Mouse (Mus musculus): ENCODE data around the gene Caln1. TPM values are rescaled to one million over a fixed set of nuclear protein-coding genes. Genes with fewer than 3 reads are reported as not detected.

Caln1 gene
- total and polyA plus RNA-seq, 2 experiments from 2014 or later: 46.4 to 50.2 TPM

DNA sequence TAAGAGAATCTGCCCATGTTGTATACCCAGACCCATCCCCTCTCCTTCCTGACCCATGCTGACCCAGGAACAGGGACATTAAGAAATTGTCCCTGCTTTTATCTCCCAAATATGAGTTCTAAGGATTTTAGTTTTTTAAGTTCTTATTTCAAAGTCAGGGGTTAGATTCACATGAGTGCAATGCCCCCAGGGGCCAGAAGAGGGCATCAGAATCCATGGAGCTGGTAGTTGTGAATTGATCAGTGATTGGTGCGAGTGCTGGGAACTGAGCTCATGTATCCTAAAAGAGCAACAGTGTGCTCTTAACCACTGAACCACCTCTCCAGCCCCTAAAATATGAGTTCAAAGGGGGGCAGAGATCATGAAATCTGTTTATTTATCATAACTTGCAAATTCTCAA lies 500.6 kb downstream of the Caln1 start:
- no peaks in the 10 kb centered on the region for H3K4me1 ChIP-seq (ENCODE audit: insufficient read depth, low read length)
- no peak overlapping the region for H3K27ac ChIP-seq (ENCODE audit: low read depth, low read length)
- ATAC-seq (ENCODE audit: low FRiP score) (no peak), DNase-seq (ENCODE audit: low spot score) (no peak)
- H3K4me3 ChIP-seq (ENCODE audit: low read depth, low read length): no peak overlapping the region
- H3K27me3 ChIP-seq (ENCODE audit: insufficient read depth, low read length): no peaks in the 10 kb centered on the region
- no peak overlapping the region for H3K9ac ChIP-seq (replicated peaks; ENCODE audit: low read length, poor library complexity, severe bottlenecking)
- TF ChIP-seq CTCF (IDR thresholded peaks at IDR 0.05): peak; percentile 48
- no peaks in the 10 kb centered on the region for H3K36me3 ChIP-seq (ENCODE audit: insufficient read depth, low read length)
- H3K9me3 ChIP-seq (ENCODE audit: low read length): no peaks in the 10 kb centered on the region
- 87% methylated on average over 1 of the region's 1 CpGs for WGBS
- H3K4me2 ChIP-seq (ENCODE audit: low read depth, low read length, poor library complexity, severe bottlenecking): no peak overlapping the region

DNA sequence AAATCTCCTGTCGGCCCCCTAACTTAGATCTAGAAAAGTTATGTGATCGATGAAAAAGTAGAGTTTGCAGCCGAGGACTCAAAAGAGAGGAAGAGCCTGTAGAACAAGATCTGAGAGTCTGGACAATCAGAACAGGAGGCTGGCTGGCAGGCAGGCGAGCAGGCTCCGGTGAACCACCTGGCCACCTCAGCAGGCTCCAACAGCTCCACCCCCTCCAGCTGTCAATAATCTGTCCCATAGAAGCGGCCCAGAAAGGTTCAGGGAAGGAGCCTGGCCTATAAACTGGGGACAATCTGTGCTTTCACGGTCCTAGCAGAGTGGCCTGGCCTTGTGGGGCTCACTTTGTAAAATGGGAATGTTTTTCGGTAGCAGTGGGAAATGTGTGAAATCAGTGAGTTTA lies 501.8 kb downstream of the Caln1 start:
- WGBS: 65% methylated on average over 8 of the region's 8 CpGs
- ATAC-seq (ENCODE audit: low FRiP score): no peak
- DNase-seq (ENCODE audit: low spot score): peak; percentile 49

DNA sequence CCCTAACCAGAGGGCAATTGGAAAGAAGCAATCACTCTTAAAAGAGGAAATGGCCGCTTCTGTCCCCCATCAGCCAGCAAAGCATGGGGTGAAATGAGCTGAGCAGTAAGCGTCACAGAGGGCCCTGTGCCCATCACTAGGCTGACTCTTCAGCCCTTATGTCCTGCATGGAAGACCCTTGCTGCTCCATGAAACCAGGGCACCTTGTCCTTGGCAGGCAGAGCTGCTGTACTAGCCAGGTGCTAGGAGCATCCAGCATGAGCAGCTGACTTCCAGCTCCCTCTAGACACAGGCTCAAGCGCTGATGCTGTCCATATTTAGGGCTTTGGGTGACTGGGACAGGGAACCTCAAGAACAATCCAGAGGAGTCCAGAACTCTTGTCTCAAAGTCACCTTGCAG lies 506.1 kb downstream of the Caln1 start:
- DNase-seq (ENCODE audit: low spot score): no peak
- no peaks in the 10 kb centered on the region for H3K4me1 ChIP-seq (ENCODE audit: insufficient read depth, low read length)
- TF ChIP-seq CTCF (IDR thresholded peaks at IDR 0.05): no peak
- no peaks in the 10 kb centered on the region for H3K36me3 ChIP-seq (ENCODE audit: insufficient read depth, low read length)
- WGBS: 85% methylated on average over 3 of the region's 3 CpGs
- H3K4me2 ChIP-seq (ENCODE audit: low read depth, low read length, poor library complexity, severe bottlenecking): no peak overlapping the region
- ATAC-seq (ENCODE audit: low FRiP score): no peak
- no peaks in the 10 kb centered on the region for H3K9me3 ChIP-seq (ENCODE audit: low read length)
- H3K4me3 ChIP-seq (ENCODE audit: low read depth, low read length): no peak overlapping the region
- no peak overlapping the region for H3K27ac ChIP-seq (ENCODE audit: low read depth, low read length)
- no peak overlapping the region for H3K9ac ChIP-seq (replicated peaks; ENCODE audit: low read length, poor library complexity, severe bottlenecking)
- H3K27me3 ChIP-seq (ENCODE audit: insufficient read depth, low read length): no peaks in the 10 kb centered on the region

More for the DNA sequence above, 501.8 kb downstream of the Caln1 start:
- TF ChIP-seq CTCF (IDR thresholded peaks at IDR 0.05): no peak
- Histone ChIP-seq H3K9ac (replicated peaks; ENCODE audit: low read length, poor library complexity, severe bottlenecking) (no peak overlapping the region), H3K27me3 (ENCODE audit: insufficient read depth, low read length) (no peaks in the 10 kb centered on the region), H3K4me1 (ENCODE audit: insufficient read depth, low read length) (no peaks in the 10 kb centered on the region), H3K4me3 (ENCODE audit: low read depth, low read length) (no peak overlapping the region), H3K4me2 (ENCODE audit: low read depth, low read length, poor library complexity, severe bottlenecking) (no peak overlapping the region), H3K36me3 (ENCODE audit: insufficient read depth, low read length) (no peaks in the 10 kb centered on the region), H3K9me3 (ENCODE audit: low read length) (no peaks in the 10 kb centered on the region), H3K27ac (ENCODE audit: low read depth, low read length) (no peak overlapping the region)

DNA sequence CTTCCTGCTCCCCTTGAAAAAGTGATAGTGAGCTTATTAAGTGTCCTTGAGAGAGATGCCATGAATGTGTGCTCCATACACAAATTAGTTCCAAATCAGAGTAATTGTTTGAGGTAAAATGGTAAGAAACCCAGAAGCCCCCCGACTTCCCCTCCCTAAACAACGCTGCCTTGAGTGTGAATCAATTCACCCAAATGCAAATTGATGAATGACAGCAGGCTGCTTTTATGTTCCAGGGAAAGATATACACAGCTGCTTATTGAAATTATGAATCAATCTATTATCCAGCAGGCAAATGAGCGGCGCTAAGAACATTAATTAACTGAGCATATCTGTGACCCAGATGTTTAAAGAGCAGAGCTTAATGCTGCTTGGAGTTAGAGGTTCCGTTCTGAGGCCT lies 511.1 kb downstream of the Caln1 start:
- Histone ChIP-seq H3K4me3 (ENCODE audit: low read depth, low read length) (no peak overlapping the region), H3K4me1 (ENCODE audit: insufficient read depth, low read length) (no peaks in the 10 kb centered on the region), H3K9me3 (ENCODE audit: low read length) (no peaks in the 10 kb centered on the region), H3K9ac (replicated peaks; ENCODE audit: low read length, poor library complexity, severe bottlenecking) (no peak overlapping the region), H3K4me2 (ENCODE audit: low read depth, low read length, poor library complexity, severe bottlenecking) (no peak overlapping the region), H3K27me3 (ENCODE audit: insufficient read depth, low read length) (no peaks in the 10 kb centered on the region), H3K27ac (ENCODE audit: low read depth, low read length) (no peak overlapping the region), H3K36me3 (ENCODE audit: insufficient read depth, low read length) (no peaks in the 10 kb centered on the region)
- DNase-seq (ENCODE audit: low spot score) (peak; percentile 17), ATAC-seq (ENCODE audit: low FRiP score) (no peak)
- TF ChIP-seq CTCF (IDR thresholded peaks at IDR 0.05): no peak
- WGBS: 76% methylated on average over 5 of the region's 5 CpGs

DNA sequence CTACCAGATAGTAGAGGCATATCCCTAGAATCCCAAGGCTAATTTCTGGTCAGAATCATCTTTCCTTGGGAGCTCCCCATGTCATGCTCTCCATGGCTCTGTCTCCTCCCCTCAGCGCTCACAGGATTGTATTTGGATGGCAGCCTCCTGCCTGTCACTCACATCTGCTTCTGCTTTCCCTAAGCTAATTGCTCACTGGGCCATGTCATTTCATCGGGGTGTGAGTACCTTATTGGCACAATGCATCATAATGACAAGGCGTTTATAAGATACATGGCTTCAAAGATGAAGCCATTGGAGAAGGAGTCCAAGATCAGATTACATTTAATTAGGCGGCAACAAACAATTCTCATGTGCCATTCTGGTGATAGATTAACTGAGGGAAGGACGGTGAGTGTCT lies 522.5 kb downstream of the Caln1 start:
- no peaks in the 10 kb centered on the region for H3K4me1 ChIP-seq (ENCODE audit: insufficient read depth, low read length)
- peak; percentile 54 for DNase-seq (ENCODE audit: low spot score)
- no peak for TF ChIP-seq CTCF (IDR thresholded peaks at IDR 0.05)

DNA sequence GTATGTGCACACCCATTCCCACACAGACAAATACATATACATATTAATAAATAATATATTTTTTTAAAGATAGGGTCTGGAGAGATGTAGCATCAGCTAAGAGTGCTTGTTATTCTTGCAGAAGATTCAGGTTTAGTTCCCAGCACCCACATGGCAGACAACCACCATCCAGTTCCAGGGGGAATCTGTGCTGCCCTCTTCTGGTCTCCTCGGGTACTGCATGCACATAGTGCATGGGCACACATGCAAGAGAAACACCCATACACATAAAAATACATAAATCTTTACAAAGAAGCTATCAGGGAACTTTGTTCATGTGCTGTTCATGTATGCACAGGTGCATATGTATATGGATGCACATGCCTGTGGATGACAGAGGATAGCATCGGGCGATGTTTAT lies 526.7 kb downstream of the Caln1 start:
- TF ChIP-seq CTCF (IDR thresholded peaks at IDR 0.05): peak; percentile 49
- DNase-seq (ENCODE audit: low spot score): no peak

More for the DNA sequence above, 522.5 kb downstream of the Caln1 start:
- no peaks in the 10 kb centered on the region for H3K27me3 ChIP-seq (ENCODE audit: insufficient read depth, low read length)
- no peak overlapping the region for H3K4me3 ChIP-seq (ENCODE audit: low read depth, low read length)
- H3K9ac ChIP-seq (replicated peaks; ENCODE audit: low read length, poor library complexity, severe bottlenecking): no peak overlapping the region
- H3K36me3 ChIP-seq (ENCODE audit: insufficient read depth, low read length): no peaks in the 10 kb centered on the region
- 82% methylated on average over 5 of the region's 5 CpGs for WGBS
- ATAC-seq (ENCODE audit: low FRiP score): no peak
- no peaks in the 10 kb centered on the region for H3K9me3 ChIP-seq (ENCODE audit: low read length)
- no peak overlapping the region for H3K27ac ChIP-seq (ENCODE audit: low read depth, low read length)
- no peak overlapping the region for H3K4me2 ChIP-seq (ENCODE audit: low read depth, low read length, poor library complexity, severe bottlenecking)

More for the DNA sequence above, 526.7 kb downstream of the Caln1 start:
- no peaks in the 10 kb centered on the region for H3K9me3 ChIP-seq (ENCODE audit: low read length)
- no peak overlapping the region for H3K9ac ChIP-seq (replicated peaks; ENCODE audit: low read length, poor library complexity, severe bottlenecking)
- H3K4me3 ChIP-seq (ENCODE audit: low read depth, low read length): no peak overlapping the region
- no peaks in the 10 kb centered on the region for H3K27me3 ChIP-seq (ENCODE audit: insufficient read depth, low read length)
- whole genome bisulfite sequencing: 96% methylated on average over 3 of the region's 3 CpGs
- H3K36me3 ChIP-seq (ENCODE audit: insufficient read depth, low read length): no peaks in the 10 kb centered on the region
- H3K4me2 ChIP-seq (ENCODE audit: low read depth, low read length, poor library complexity, severe bottlenecking): no peak overlapping the region
- no peak overlapping the region for H3K27ac ChIP-seq (ENCODE audit: low read depth, low read length)
- no peak for ATAC-seq (ENCODE audit: low FRiP score)
- no peaks in the 10 kb centered on the region for H3K4me1 ChIP-seq (ENCODE audit: insufficient read depth, low read length)

Other genes starting within 250 kb of the Caln1 start
- gene Kctd7, start 224.6 kb upstream of the Caln1 start, total RNA-seq (2014; rRNA removed): 19.5 and 22.3 TPM in 2 replicates
- gene Kctd7, start 224.6 kb upstream of the Caln1 start, polyA plus RNA-seq (2015; fragmentation: Nextera tagmentation; extraction: Ambion mirVana): 12.2 and 14.3 TPM in 2 replicates
- gene Rabgef1, start 197.7 kb upstream of the Caln1 start, total RNA-seq (2014; rRNA removed): 15.5 and 24.2 TPM in 2 replicates
- gene Rabgef1, start 197.7 kb upstream of the Caln1 start, polyA plus RNA-seq (2015; fragmentation: Nextera tagmentation; extraction: Ambion mirVana): 31.3 and 34.1 TPM in 2 replicates
- gene Tmem248, start 152.4 kb upstream of the Caln1 start, total RNA-seq (2014; rRNA removed): 46.9 and 50.1 TPM in 2 replicates
- gene Tmem248, start 152.4 kb upstream of the Caln1 start, polyA plus RNA-seq (2015; fragmentation: Nextera tagmentation; extraction: Ambion mirVana): 28.6 and 31.6 TPM in 2 replicates
- 16.6 and 20.3 TPM in 2 replicates for gene Sbds, start 113.9 kb upstream of the Caln1 start, total RNA-seq (2014; rRNA removed)
- gene Sbds, start 113.9 kb upstream of the Caln1 start, polyA plus RNA-seq (2015; fragmentation: Nextera tagmentation; extraction: Ambion mirVana): 39.8 and 46.4 TPM in 2 replicates
- 18.3 and 21.3 TPM in 2 replicates for gene Tyw1, start 113.8 kb upstream of the Caln1 start, total RNA-seq (2014; rRNA removed)
- 16.3 and 18.0 TPM in 2 replicates for gene Tyw1, start 113.8 kb upstream of the Caln1 start, polyA plus RNA-seq (2015; fragmentation: Nextera tagmentation; extraction: Ambion mirVana)
- gene A330070K13Rik, start 15.2 kb downstream of the Caln1 start, total RNA-seq (2014; rRNA removed): not detected in 2 replicates
- gene A330070K13Rik, start 15.2 kb downstream of the Caln1 start, polyA plus RNA-seq (2015; fragmentation: Nextera tagmentation; extraction: Ambion mirVana): 0.26 and 0.48 TPM in 2 replicates